Mouse (Mus musculus) embryonic facial prominence, embryonic 10.5 days (tissue): Measurements from ENCODE around the gene Tmtc2. TPM values are rescaled to one million over a fixed set of nuclear protein-coding genes. Genes with fewer than 3 reads are reported as not detected.

ENCODE experiments used
- DNase-seq: peaks from one replicate; pipeline ENCODE4 v3.0.0-alpha.2; 2017; ENCODE audit warnings: low spot score
- H3K27ac ChIP-seq: fragments of 300-500 bp; sonication (generic); replicated peaks from 2 replicates; pipeline ENCODE4 v1.5.1; 2016; ENCODE audit warnings: mild to moderate bottlenecking
- H3K27me3 ChIP-seq: fragments of 300-500 bp; sonication (generic); replicated peaks from 2 replicates; pipeline ENCODE4 v1.6.1; 2016; ENCODE audit warnings: low read depth, mild to moderate bottlenecking; ENCODE audit not compliant: poor library complexity, severe bottlenecking
- H3K36me3 ChIP-seq: fragments of 300-500 bp; sonication (generic); replicated peaks from 2 replicates; pipeline ENCODE4 v1.6.1; 2016; ENCODE audit warnings: mild to moderate bottlenecking, moderate library complexity
- H3K4me1 ChIP-seq: fragments of 300-500 bp; sonication (generic); 2 replicates; pipeline ENCODE4 v1.6.1; 2016
- H3K4me3 ChIP-seq: fragments of 300-500 bp; sonication (generic); 2 replicates; pipeline ENCODE4 v1.5.1; 2016; ENCODE audit warnings: mild to moderate bottlenecking, moderate library complexity
- H3K9me3 ChIP-seq: fragments of 300-500 bp; sonication (generic); 2 replicates; pipeline ENCODE4 v1.6.1; 2016; ENCODE audit warnings: mild to moderate bottlenecking
- WGBS: fragments of 180-500 bp; shearing (Covaris S2); methylation state at CpG from one replicate; pipeline ENCODE4 v1.1.7; 2016; 5-methylcytosine and 5-hydroxymethylcytosine counted together
- polyA plus RNA-seq: library from polyadenylated mRNA; unstranded; fragments of >200 nt; fragmentation: Nextera tagmentation; extraction: Ambion mirVana; gene quantifications from 2 replicates; pipeline ENCODE4 v1.2.1, GENCODE M21; 2016

The Tmtc2 gene
- polyA plus RNA-seq, 1 experiment from 2014 or later: 8.5 TPM

DNA sequence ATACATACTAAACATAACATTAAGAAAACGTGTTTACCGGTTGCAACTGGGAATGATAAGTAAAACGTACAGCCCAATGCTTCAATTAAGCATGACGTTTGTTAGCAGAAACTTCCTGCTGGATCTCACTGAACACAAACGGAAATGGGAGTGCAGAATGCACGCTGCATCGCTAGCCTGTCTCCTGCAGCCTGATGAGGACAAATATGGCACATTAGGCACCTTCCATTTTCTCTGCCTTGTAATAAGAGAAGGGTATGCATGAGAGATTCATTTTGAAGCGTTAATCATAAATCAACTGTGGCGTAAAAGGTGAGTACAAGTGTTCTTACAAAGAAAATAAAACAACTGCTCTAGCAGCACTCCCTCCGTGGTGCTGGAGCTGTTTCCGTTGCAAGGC lies 94.5 kb downstream of the Tmtc2 start:
- no peak overlapping the region for H3K4me3 ChIP-seq
- H3K9me3 ChIP-seq: no peaks in the 10 kb centered on the region
- no peak overlapping the region for H3K27ac ChIP-seq
- 68% methylated on average over 11 of the region's 11 CpGs for WGBS
- no peaks in the 10 kb centered on the region for H3K27me3 ChIP-seq
- H3K4me1 ChIP-seq: peaks cover 12% of the 10 kb centered on the region
- H3K36me3 ChIP-seq: peaks cover 11% of the 10 kb centered on the region
- DNase-seq: no peak

- peaks cover 4% of the 10 kb centered on the region; the same call in 1 of the 2 replicates for H3K4me1 ChIP-seq
Measured at GRCm38 (mm10) chr10:105477623-105478238, 96.5 kb downstream of the Tmtc2 start.

DNA sequence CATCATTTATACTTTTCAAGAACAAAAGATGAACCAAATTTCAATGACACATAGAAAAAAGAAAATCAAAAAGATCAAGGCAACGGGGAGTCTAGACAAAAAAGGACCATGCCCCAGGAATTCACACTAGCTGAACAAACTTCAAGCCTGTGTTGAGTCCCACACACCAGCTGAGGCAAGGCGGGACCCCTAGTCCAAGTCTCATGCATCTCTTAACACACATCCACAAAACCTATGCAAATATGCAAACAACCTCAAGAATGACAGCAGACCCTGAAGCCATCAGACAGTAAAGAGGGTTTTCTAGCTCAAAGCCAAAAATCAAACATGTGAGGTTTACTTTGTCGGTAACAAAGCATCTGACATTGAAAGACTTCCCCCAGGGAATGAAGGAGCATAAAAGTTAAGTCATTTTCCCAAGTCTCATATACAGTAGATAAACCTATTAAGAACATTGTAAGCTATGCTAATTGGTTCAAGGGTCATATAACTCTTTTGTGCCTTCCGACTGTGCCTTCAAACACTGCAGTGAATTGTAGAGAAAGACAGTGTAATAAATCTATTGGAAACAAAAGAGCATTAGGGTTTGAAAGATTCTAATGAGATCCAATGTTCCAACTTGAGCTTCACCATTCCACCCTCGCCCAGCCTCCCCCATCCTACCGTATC lies 100.0 kb downstream of the Tmtc2 start:
- no peaks in the 10 kb centered on the region for H3K27me3 ChIP-seq
- no peak for DNase-seq
- WGBS: 88% methylated on average over 6 of the region's 6 CpGs
- no peaks in the 10 kb centered on the region for H3K4me1 ChIP-seq
- no peaks in the 10 kb centered on the region for H3K9me3 ChIP-seq
- H3K36me3 ChIP-seq: peaks cover 11% of the 10 kb centered on the region
- no peak overlapping the region for H3K4me3 ChIP-seq
- no peak overlapping the region for H3K27ac ChIP-seq

More at GRCm38 (mm10) chr10:105477623-105478238, 96.5 kb downstream of the Tmtc2 start:
- Histone ChIP-seq H3K4me3 (no peak overlapping the region), H3K36me3 (peaks cover 11% of the 10 kb centered on the region), H3K27me3 (no peaks in the 10 kb centered on the region), H3K27ac (no peak overlapping the region), H3K9me3 (no peaks in the 10 kb centered on the region)
- no peak for DNase-seq
- WGBS: 91% methylated on average over 18 of the region's 18 CpGs

DNA sequence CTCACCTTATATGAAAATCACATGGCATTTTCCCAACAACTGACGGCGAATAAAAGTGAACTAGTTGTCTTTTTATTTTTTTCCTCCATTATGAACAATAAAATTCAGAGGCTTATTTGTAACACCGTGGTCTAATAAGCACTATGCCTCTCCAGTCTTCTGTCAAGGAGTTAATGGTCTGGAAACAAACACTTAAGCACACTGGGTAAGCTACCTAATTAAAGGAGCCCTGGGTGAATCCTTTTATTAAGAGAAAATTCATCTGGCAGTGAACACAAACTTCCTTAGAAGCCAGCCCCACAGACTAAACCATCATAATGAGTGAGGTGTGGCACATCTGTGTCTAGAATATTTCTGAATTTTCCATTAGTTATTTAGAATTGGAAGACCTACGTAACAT lies 109.9 kb downstream of the Tmtc2 start:
- no peaks in the 10 kb centered on the region for H3K27me3 ChIP-seq

DNA sequence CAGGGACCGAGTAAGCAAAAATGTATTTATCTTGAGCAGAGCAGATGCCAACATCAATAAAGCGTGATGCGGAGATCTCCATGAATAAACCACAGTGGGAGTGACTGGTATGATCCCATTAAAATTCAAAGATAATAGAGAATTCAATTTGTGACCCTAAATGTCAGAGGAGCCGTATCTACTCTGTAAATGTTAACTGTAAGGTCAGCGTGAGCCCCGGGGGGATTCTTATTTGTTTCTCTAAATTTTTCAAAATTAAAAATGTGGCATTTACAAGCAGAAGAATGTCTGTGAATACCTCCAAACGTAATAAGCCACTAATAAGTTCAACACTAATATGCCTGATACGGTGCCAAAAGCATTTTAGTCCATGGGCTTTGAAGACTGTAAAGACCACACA lies 120.8 kb downstream of the Tmtc2 start:
- H3K4me3 ChIP-seq: no peak overlapping the region
- 91% methylated on average over 8 of the region's 8 CpGs for WGBS
- H3K27ac ChIP-seq: no peak overlapping the region
- H3K27me3 ChIP-seq: no peaks in the 10 kb centered on the region
- H3K4me1 ChIP-seq: no peaks in the 10 kb centered on the region
- no peaks in the 10 kb centered on the region for H3K36me3 ChIP-seq
- H3K9me3 ChIP-seq: no peaks in the 10 kb centered on the region
- DNase-seq: no peak

More for the DNA sequence above, 109.9 kb downstream of the Tmtc2 start:
- WGBS: 81% methylated on average over 4 of the region's 4 CpGs
- DNase-seq: no peak
- no peaks in the 10 kb centered on the region for H3K4me1 ChIP-seq
- H3K4me3 ChIP-seq: no peak overlapping the region
- H3K27ac ChIP-seq: no peak overlapping the region
- H3K36me3 ChIP-seq: no peaks in the 10 kb centered on the region
- no peaks in the 10 kb centered on the region for H3K9me3 ChIP-seq

DNA sequence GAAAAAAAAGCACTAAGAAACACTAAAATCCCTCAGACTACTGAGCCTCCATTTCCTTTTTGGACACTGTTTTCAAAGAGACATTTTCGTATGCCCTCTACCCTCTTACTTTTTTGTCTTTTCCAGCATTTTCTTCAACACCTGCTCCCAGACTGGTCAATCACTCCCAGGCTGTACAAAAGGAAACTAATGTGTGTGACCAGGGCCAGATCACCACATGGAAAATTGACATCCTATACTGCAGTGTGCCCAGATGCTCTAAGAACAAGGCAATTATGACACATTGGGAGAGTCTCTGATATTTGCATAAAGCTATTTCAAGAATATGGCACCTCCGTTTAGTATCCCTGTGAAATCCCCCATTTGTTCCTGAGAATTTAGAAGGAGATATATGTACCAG lies 127.1 kb downstream of the Tmtc2 start:
- 88% methylated on average over 2 of the region's 2 CpGs for WGBS
- no peaks in the 10 kb centered on the region for H3K9me3 ChIP-seq
- H3K27me3 ChIP-seq: no peaks in the 10 kb centered on the region
- H3K4me1 ChIP-seq: no peaks in the 10 kb centered on the region
- no peak for DNase-seq
- H3K4me3 ChIP-seq: no peak overlapping the region
- no peaks in the 10 kb centered on the region for H3K36me3 ChIP-seq
- no peak overlapping the region for H3K27ac ChIP-seq

DNA sequence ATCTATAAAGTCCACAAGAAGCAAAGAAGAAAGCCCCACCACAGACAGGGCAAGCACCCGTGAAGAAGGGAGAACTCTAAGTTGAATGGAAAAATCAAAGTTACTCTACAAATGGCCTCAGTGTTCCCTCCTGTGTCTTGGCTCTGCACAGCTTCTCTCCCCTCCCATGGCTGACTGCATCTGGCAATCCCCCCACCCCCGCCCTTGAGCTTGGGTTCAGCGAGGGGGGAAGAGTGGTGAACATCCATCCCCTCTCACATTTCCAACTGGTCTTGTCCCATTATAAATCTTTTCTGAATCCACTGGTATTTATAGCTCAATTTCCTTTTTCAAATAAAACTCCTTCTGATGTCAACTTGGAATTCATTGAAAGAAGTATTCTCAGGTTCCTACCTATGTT lies 129.9 kb downstream of the Tmtc2 start:
- no peak for DNase-seq
- Histone ChIP-seq H3K9me3 (no peaks in the 10 kb centered on the region), H3K4me3 (no peak overlapping the region), H3K36me3 (no peaks in the 10 kb centered on the region), H3K4me1 (no peaks in the 10 kb centered on the region), H3K27ac (no peak overlapping the region), H3K27me3 (no peaks in the 10 kb centered on the region)
- 68% methylated on average over 3 of the region's 3 CpGs for WGBS

DNA sequence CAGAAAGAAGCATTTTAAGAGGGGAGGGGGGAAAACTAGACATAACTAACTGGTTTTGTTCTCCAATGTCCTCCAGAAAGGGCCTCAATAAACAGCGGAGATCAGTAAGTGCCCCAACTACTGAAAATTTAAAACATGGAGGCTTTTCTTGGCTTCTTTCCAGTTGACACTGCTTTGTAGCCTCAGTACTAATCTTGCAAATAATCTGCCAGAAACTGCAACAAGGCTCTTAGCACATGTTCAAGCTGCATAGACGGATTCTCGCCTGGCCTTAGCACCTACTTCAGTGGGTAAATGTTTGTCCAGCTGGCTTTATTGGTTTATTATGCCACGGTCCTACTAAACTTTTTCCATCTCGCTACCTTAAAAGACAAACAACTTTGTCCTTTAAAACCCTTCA lies 139.4 kb downstream of the Tmtc2 start:
- Histone ChIP-seq H3K4me1 (peaks cover 18% of the 10 kb centered on the region), H3K27ac (no peak overlapping the region), H3K27me3 (no peaks in the 10 kb centered on the region), H3K4me3 (no peak overlapping the region), H3K36me3 (no peaks in the 10 kb centered on the region), H3K9me3 (no peaks in the 10 kb centered on the region)
- DNase-seq: no peak
- WGBS: 76% methylated on average over 5 of the region's 5 CpGs

DNA sequence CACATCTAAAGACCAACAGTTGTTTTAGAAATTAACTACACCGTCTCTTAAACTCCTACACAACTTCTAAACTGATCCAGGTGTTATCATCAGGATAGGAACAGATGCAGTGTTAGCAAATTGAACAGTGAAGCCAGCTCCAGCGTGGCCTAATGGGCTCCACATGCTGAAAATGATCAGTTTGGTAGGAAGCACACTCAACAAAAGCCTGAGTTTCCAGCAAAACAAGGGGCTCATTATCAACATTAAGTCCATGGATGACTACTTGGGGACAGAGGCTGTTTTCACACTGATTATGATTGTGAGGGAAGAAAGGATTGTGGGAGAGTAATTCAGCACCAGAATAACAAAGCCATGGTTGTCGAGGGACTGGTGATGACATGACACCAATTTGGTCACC lies 143.4 kb downstream of the Tmtc2 start:
- peak; percentile 56 for DNase-seq
- H3K27ac ChIP-seq: 0 out of 2 replicates have a peak overlapping the region, but pooled peaks have one; percentile 49
- H3K4me3 ChIP-seq: no peak overlapping the region
- no peaks in the 10 kb centered on the region for H3K36me3 ChIP-seq
- H3K4me1 ChIP-seq: peaks cover 34% of the 10 kb centered on the region
- 29% methylated on average over 3 of the region's 3 CpGs for WGBS
- H3K27me3 ChIP-seq: no peaks in the 10 kb centered on the region
- no peaks in the 10 kb centered on the region for H3K9me3 ChIP-seq

DNA sequence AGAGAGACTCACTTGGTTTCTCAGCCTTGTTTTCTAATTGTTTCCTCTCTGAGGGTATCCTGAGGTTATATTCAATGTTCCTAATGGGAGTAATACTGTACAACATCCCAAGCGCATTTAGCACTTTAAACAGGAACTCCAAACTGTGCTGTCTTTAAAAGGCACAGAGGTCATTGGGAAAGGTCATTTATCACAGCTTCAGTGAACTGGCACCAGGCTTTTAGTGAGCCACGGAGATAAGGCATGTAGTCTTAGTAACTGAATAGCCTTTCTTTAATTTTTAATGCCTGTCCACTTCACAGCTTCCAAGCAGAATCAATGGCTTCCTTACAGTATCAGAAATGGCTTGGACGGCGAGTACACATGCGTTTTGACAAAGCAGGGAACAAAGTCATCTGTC lies 144.0 kb downstream of the Tmtc2 start:
- WGBS: 38% methylated on average over 5 of the region's 5 CpGs
- DNase-seq: no peak
- no peaks in the 10 kb centered on the region for H3K36me3 ChIP-seq
- no peaks in the 10 kb centered on the region for H3K9me3 ChIP-seq
- 0 out of 2 replicates have a peak overlapping the region, but pooled peaks have one; percentile 8 for H3K4me3 ChIP-seq
- H3K4me1 ChIP-seq: peaks cover 34% of the 10 kb centered on the region
- no peaks in the 10 kb centered on the region for H3K27me3 ChIP-seq
- H3K27ac ChIP-seq: no peak overlapping the region; the same call in 1 of the 2 replicates

DNA sequence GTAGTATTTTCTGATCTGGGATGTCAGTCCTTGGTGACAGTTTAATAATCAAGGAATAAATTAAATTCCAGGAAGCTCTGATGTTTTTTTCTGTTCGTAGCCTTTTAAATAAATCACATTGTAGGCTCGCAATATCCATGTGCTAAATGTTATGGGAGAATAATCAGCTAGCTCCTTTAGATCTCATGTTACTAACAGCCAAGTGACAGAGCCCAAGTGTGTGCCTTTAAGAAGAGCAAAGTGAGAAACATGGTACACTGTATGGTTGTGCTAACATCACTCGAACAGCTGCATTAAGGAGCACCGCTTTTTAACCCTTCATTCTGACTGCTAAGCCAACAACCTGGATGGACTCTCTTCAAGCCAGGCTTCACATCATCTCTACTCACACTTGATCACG lies 146.2 kb downstream of the Tmtc2 start:
- Histone ChIP-seq H3K4me3 (no peak overlapping the region), H3K4me1 (peaks cover 28% of the 10 kb centered on the region), H3K27ac (no peak overlapping the region), H3K9me3 (no peaks in the 10 kb centered on the region), H3K36me3 (no peaks in the 10 kb centered on the region), H3K27me3 (no peaks in the 10 kb centered on the region)
- DNase-seq: no peak
- WGBS: 76% methylated on average over 5 of the region's 5 CpGs

- Histone ChIP-seq H3K36me3 (no peaks in the 10 kb centered on the region), H3K4me3 (no peak overlapping the region), H3K9me3 (no peaks in the 10 kb centered on the region), H3K27ac (no peak overlapping the region), H3K4me1 (peaks cover 28% of the 10 kb centered on the region), H3K27me3 (no peaks in the 10 kb centered on the region)
- DNase-seq: no peak
- WGBS: 64% methylated on average over 7 of the region's 7 CpGs
Measured at GRCm38 (mm10) chr10:105427625-105428024, 146.6 kb downstream of the Tmtc2 start.

DNA sequence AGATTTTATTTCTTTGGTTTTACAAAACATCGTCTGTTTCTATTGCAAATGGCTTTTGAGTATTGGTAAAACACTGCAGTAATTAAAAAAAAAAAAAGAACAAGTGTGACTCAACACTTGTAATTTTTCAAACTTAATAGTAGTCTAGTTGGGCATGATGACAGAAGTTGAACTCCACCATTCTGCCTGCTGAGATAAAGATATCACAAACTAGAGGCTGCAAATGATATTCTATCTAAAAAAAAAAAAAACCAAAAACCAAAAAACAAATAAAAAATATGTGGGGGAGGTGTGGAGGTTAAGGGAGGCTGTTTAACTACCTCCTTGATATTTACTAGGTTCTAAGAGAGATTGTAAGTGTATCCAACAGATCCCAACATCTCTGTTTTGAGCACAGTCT lies 149.2 kb downstream of the Tmtc2 start:
- no peak for DNase-seq
- peaks cover 4% of the 10 kb centered on the region; the same call in 1 of the 2 replicates for H3K36me3 ChIP-seq
- no peak overlapping the region for H3K4me3 ChIP-seq
- H3K9me3 ChIP-seq: no peaks in the 10 kb centered on the region
- H3K27me3 ChIP-seq: no peaks in the 10 kb centered on the region
- H3K4me1 ChIP-seq: peaks cover 17% of the 10 kb centered on the region
- no peak overlapping the region for H3K27ac ChIP-seq
- 92% methylated on average over 1 of the region's 1 CpGs for WGBS
